Mouse (Mus musculus): Measurements from ENCODE around the gene Ap2b1. TPM values are rescaled to one million over a fixed set of nuclear protein-coding genes. Genes with fewer than 3 reads are reported as not detected.

The Ap2b1 gene
- total and polyA plus RNA-seq, 2 experiments from 2014 or later = 94.8 to 209 TPM

GRCm38 (mm10) chr11:83408242-83408641 lies 109.4 kb downstream of the Ap2b1 start:
- H3K9me3 ChIP-seq (ENCODE audit: low read length) = no peaks in the 10 kb centered on the region
- H3K4me3 ChIP-seq (ENCODE audit: low read length) = no peak overlapping the region
- ATAC-seq (no peak), DNase-seq (ENCODE audit: low spot score) (no peak)
- H3K4me1 ChIP-seq (ENCODE audit: insufficient read depth, low read length) = 0 out of 2 replicates have a peak, but pooled peaks cover 7% of the 10 kb centered on the region
- TF ChIP-seq CTCF (IDR thresholded peaks at IDR 0.05; ENCODE audit: low read depth) = no peak
- H3K27me3 ChIP-seq (ENCODE audit: insufficient read depth, low read length) = no peaks in the 10 kb centered on the region
- H3K4me2 ChIP-seq (ENCODE audit: low read depth, low read length) = no peak overlapping the region
- peaks cover 7% of the 10 kb centered on the region; the same call in 1 of the 2 replicates for H3K36me3 ChIP-seq (ENCODE audit: insufficient read depth, low read length)
- 34% methylated on average over 8 of the region's 8 CpGs for WGBS
- no peak overlapping the region for H3K9ac ChIP-seq (replicated peaks; ENCODE audit: low read length)
- H3K27ac ChIP-seq = no peak overlapping the region

- ATAC-seq (peak; percentile 77), DNase-seq (ENCODE audit: low spot score) (peak; percentile 75)
- Histone ChIP-seq H3K27me3 (ENCODE audit: insufficient read depth, low read length) (no peaks in the 10 kb centered on the region), H3K4me3 (ENCODE audit: low read length) (peak within 1 kb of the TSS; percentile 73), H3K9me3 (ENCODE audit: low read length) (no peaks in the 10 kb centered on the region), H3K4me2 (ENCODE audit: low read depth, low read length) (peak within 1 kb of the TSS; percentile 81), H3K9ac (replicated peaks; ENCODE audit: low read length) (peak within 1 kb of the TSS; percentile 84), H3K27ac (peak within 1 kb of the TSS; percentile 41; the same call in 1 of the 2 replicates), H3K36me3 (ENCODE audit: insufficient read depth, low read length) (no peaks in the 10 kb centered on the region), H3K4me1 (ENCODE audit: insufficient read depth, low read length) (0 out of 2 replicates have a peak, but pooled peaks cover 7% of the 10 kb centered on the region)
- WGBS = under 1% methylated on average over 23 of the region's 44 CpGs
- TF ChIP-seq CTCF (IDR thresholded peaks at IDR 0.05; ENCODE audit: low read depth) = no peak
Measured at GRCm38 (mm10) chr11:83409087-83409754, 110.4 kb downstream of the Ap2b1 start, which contains the start of gene Rasl10b. TSS of gene Rasl10b (plus strand) at chr11:83409137.

GRCm38 (mm10) chr11:83409792-83410291 lies 111.0 kb downstream of the Ap2b1 start:
- WGBS = 1% methylated on average over 24 of the region's 40 CpGs
- Histone ChIP-seq H3K9ac (replicated peaks; ENCODE audit: low read length) (peak overlapping the region; percentile 84), H3K4me1 (ENCODE audit: insufficient read depth, low read length) (0 out of 2 replicates have a peak, but pooled peaks cover 7% of the 10 kb centered on the region), H3K9me3 (ENCODE audit: low read length) (no peaks in the 10 kb centered on the region), H3K36me3 (ENCODE audit: insufficient read depth, low read length) (no peaks in the 10 kb centered on the region), H3K27me3 (ENCODE audit: insufficient read depth, low read length) (no peaks in the 10 kb centered on the region), H3K4me2 (ENCODE audit: low read depth, low read length) (peak overlapping the region; percentile 81), H3K4me3 (ENCODE audit: low read length) (peak overlapping the region; percentile 73), H3K27ac (peak overlapping the region; percentile 41; the same call in 1 of the 2 replicates)
- TF ChIP-seq CTCF (IDR thresholded peaks at IDR 0.05; ENCODE audit: low read depth) = no peak
- ATAC-seq (peak; percentile 38), DNase-seq (ENCODE audit: low spot score) (peak; percentile 26)

- ATAC-seq (no peak), DNase-seq (ENCODE audit: low spot score) (no peak)
- Histone ChIP-seq H3K27ac (no peak overlapping the region), H3K9ac (replicated peaks; ENCODE audit: low read length) (peak overlapping the region; percentile 84), H3K9me3 (ENCODE audit: low read length) (no peaks in the 10 kb centered on the region), H3K36me3 (ENCODE audit: insufficient read depth, low read length) (no peaks in the 10 kb centered on the region), H3K4me1 (ENCODE audit: insufficient read depth, low read length) (0 out of 2 replicates have a peak, but pooled peaks cover 7% of the 10 kb centered on the region), H3K4me2 (ENCODE audit: low read depth, low read length) (peak overlapping the region; percentile 81), H3K4me3 (ENCODE audit: low read length) (peak overlapping the region; percentile 73), H3K27me3 (ENCODE audit: insufficient read depth, low read length) (no peaks in the 10 kb centered on the region)
- WGBS = 30% methylated on average over 6 of the region's 6 CpGs
- no peak for TF ChIP-seq CTCF (IDR thresholded peaks at IDR 0.05; ENCODE audit: low read depth)
Measured at GRCm38 (mm10) chr11:83410510-83410909, 111.7 kb downstream of the Ap2b1 start.

- H3K27me3 ChIP-seq (ENCODE audit: insufficient read depth, low read length) = no peaks in the 10 kb centered on the region; the same call in 1 of the 2 replicates
- H3K4me3 ChIP-seq (ENCODE audit: low read length) = no peak overlapping the region
- DNase-seq (ENCODE audit: low spot score) = peak; percentile 44
- no peak overlapping the region for H3K4me2 ChIP-seq (ENCODE audit: low read depth, low read length)
- H3K27ac ChIP-seq = no peak overlapping the region
- no peaks in the 10 kb centered on the region; the same call in 1 of the 2 replicates for H3K4me1 ChIP-seq (ENCODE audit: insufficient read depth, low read length)
- H3K9me3 ChIP-seq (ENCODE audit: low read length) = no peaks in the 10 kb centered on the region
- H3K9ac ChIP-seq (replicated peaks; ENCODE audit: low read length) = no peak overlapping the region
- no peak for ATAC-seq
- no peak for TF ChIP-seq CTCF (IDR thresholded peaks at IDR 0.05; ENCODE audit: low read depth)
- 19% methylated on average over 5 of the region's 5 CpGs for WGBS
- H3K36me3 ChIP-seq (ENCODE audit: insufficient read depth, low read length) = no peaks in the 10 kb centered on the region
Measured at GRCm38 (mm10) chr11:83417080-83417479, 118.3 kb downstream of the Ap2b1 start.

GRCm38 (mm10) chr11:83417708-83418107 lies 118.9 kb downstream of the Ap2b1 start:
- 77% methylated on average over 7 of the region's 7 CpGs for WGBS
- H3K9me3 ChIP-seq (ENCODE audit: low read length) = no peaks in the 10 kb centered on the region
- no peak for ATAC-seq
- TF ChIP-seq CTCF (IDR thresholded peaks at IDR 0.05; ENCODE audit: low read depth) = no peak
- H3K4me1 ChIP-seq (ENCODE audit: insufficient read depth, low read length) = no peaks in the 10 kb centered on the region; the same call in 1 of the 2 replicates
- H3K9ac ChIP-seq (replicated peaks; ENCODE audit: low read length) = no peak overlapping the region
- no peaks in the 10 kb centered on the region; the same call in 1 of the 2 replicates for H3K27me3 ChIP-seq (ENCODE audit: insufficient read depth, low read length)
- no peak overlapping the region for H3K4me2 ChIP-seq (ENCODE audit: low read depth, low read length)
- no peak overlapping the region for H3K27ac ChIP-seq
- H3K4me3 ChIP-seq (ENCODE audit: low read length) = no peak overlapping the region
- DNase-seq (ENCODE audit: low spot score) = no peak
- no peaks in the 10 kb centered on the region for H3K36me3 ChIP-seq (ENCODE audit: insufficient read depth, low read length)
